Mouse (Mus musculus) hindbrain, embryonic 15.5 days (tissue): ENCODE data around the gene L3mbtl1. TPM values are rescaled to one million over a fixed set of nuclear protein-coding genes. Genes with fewer than 3 reads are reported as not detected.
A peak's percentile ranks its signal among the peaks of the same experiment; 100 is the strongest.

ENCODE experiments used
- ATAC-seq: fragments of 200-750 bp; cut with Nextera tagmentation; 2 replicates; pipeline ENCODE4 v1.8.0; 2017; ENCODE audit warnings: low read depth, moderate number of reproducible peaks, moderate TSS enrichment; ENCODE audit not compliant: low FRiP score
- H3K27ac ChIP-seq: fragments of 300-500 bp; sonication (generic); replicated peaks from 2 replicates; pipeline ENCODE4 v1.5.1; 2015; ENCODE audit warnings: mild to moderate bottlenecking, inconsistent platforms
- H3K27me3 ChIP-seq: fragments of 300-500 bp; sonication (generic); 2 replicates; pipeline ENCODE4 v1.6.1; 2015; ENCODE audit warnings: control low read depth, inconsistent platforms
- H3K36me3 ChIP-seq: fragments of 300-500 bp; sonication (generic); 2 replicates; pipeline ENCODE4 v1.6.1; 2015; ENCODE audit warnings: control low read depth, inconsistent platforms
- H3K4me1 ChIP-seq: fragments of 300-500 bp; sonication (generic); replicated peaks from 2 replicates; pipeline ENCODE4 v1.6.1; 2015; ENCODE audit warnings: control low read depth, inconsistent platforms
- H3K4me2 ChIP-seq: fragments of 300-500 bp; sonication (generic); 2 replicates; pipeline ENCODE4 v1.6.1; 2015; ENCODE audit warnings: moderate library complexity, mild to moderate bottlenecking, inconsistent platforms
- H3K4me3 ChIP-seq: fragments of 300-500 bp; sonication (generic); 2 replicates; pipeline ENCODE4 v1.5.1; 2015; ENCODE audit warnings: mild to moderate bottlenecking, inconsistent platforms
- H3K9ac ChIP-seq: fragments of 300-500 bp; sonication (generic); 2 replicates; pipeline ENCODE4 v1.6.1; 2015; ENCODE audit warnings: inconsistent platforms
- H3K9me3 ChIP-seq: fragments of 300-500 bp; sonication (generic); 2 replicates; pipeline ENCODE4 v1.6.1; 2016; ENCODE audit warnings: control low read depth, inconsistent platforms
- WGBS: fragments of 180-500 bp; shearing (Covaris S2); methylation state at CpG from one replicate; pipeline ENCODE4 v1.1.7; 2015; 5-methylcytosine and 5-hydroxymethylcytosine counted together
- polyA plus RNA-seq: library from polyadenylated mRNA; unstranded; fragments of >200 nt; fragmentation: Nextera tagmentation; extraction: Ambion mirVana; gene quantifications from 2 replicates; pipeline ENCODE4 v1.2.1, GENCODE M21; 2015

Gene L3mbtl1
- polyA plus RNA-seq, 1 experiment from 2014 or later, result 5.0 TPM

DNA sequence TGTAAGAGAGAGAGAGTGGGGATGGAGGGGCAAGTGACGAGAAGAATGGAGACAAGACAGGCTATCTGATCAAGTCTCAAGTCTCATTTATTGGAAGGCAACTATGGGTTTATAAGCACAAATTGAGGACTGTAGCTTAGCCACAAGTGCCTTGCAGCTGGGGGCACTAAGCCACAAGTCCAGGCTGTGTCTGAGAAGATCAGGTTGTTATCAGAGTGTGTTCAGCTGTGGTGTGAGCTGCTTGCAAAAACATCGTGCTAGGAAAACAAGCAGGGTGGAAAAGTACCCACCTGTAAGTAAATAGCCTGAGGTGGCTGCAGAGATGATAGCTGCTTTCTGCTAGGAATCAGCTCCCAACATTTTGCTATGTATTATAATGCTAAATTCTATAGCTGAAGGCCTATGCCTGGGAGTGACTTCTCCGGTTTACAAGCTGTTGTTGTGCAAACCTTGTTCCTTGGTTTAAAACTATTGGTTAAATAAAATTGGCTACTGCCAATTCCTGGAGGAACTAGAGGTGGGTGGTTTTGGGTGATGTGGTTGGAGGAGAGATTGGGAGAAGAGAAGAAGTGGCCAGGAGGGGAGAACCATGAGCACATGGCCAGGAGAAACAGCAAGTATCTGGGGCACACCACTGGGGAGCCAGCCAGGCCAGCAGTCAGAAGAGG is 15.2 kb upstream of the L3mbtl1 start:
- Histone ChIP-seq H3K9me3 (no peaks in the 10 kb centered on the region), H3K27me3 (no peaks in the 10 kb centered on the region), H3K9ac (no peak overlapping the region), H3K4me2 (no peak overlapping the region), H3K36me3 (no peaks in the 10 kb centered on the region), H3K4me3 (no peak overlapping the region), H3K4me1 (peaks cover 16% of the 10 kb centered on the region), H3K27ac (no peak overlapping the region)
- WGBS, result 70% methylated on average over 3 of the region's 3 CpGs
- ATAC-seq, result no peak

DNA sequence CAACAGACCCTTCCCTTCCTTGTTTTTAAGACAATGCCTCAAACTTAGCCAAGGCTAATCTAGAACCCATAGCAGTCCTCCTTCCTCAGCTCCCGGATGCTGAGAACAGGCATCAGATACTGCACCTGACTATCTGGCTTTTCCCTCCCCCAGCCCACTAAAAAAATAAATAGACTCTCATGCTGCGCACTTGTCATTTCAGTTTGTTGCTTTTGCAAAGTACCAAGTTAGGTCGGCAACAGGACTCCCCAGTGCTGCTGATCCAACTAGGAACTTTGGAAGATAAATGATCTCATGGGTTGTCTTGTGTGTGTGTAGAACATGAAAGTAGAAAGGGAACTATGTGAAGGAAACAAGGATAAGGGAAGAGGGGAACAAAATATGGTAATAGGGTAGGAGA is 13.6 kb upstream of the L3mbtl1 start:
- Histone ChIP-seq H3K4me3 (no peak overlapping the region), H3K9me3 (no peaks in the 10 kb centered on the region), H3K27me3 (no peaks in the 10 kb centered on the region), H3K4me2 (no peak overlapping the region), H3K36me3 (peaks cover 15% of the 10 kb centered on the region), H3K9ac (no peak overlapping the region), H3K27ac (no peak overlapping the region), H3K4me1 (peaks cover 23% of the 10 kb centered on the region)
- WGBS, result 84% methylated on average over 3 of the region's 3 CpGs
- ATAC-seq, result no peak

DNA sequence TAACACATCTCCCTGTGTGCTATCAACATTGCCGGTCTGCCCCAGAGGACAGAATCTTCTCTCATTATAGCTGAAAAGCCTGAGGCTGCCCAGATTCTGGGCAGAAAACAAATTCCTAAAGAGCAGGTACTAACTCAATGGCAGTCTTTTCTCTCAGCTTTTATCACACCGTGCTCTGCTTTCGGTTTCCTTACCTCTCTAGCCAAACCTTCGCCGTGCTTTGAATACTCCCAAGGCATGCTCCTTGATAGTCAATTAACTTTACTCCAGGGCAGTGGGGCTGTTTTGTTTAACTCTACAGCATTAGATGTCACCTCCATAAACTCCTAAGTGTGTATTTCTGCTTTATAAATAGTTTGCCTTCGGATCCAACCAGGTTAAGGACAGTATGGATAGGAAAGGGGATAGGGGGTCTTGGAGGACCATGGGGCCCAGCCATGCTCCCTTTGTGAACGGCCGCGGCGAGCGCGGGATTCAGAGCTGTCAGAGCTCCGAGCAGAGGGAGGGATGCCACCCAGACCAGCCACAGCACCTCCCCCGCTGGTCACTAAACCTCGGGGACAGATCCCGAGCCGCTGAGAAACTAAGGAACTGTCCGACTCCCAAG is 12.7 kb upstream of the L3mbtl1 start:
- Histone ChIP-seq H3K4me3 (peak overlapping the region; percentile 99), H3K27ac (peak overlapping the region; percentile 100), H3K36me3 (peaks cover 23% of the 10 kb centered on the region), H3K4me1 (peaks cover 23% of the 10 kb centered on the region), H3K9ac (peak overlapping the region; percentile 100), H3K4me2 (peak overlapping the region; percentile 83), H3K9me3 (no peaks in the 10 kb centered on the region), H3K27me3 (no peaks in the 10 kb centered on the region)
- WGBS, result under 1% methylated on average over 18 of the region's 18 CpGs
- ATAC-seq, result no peak

DNA sequence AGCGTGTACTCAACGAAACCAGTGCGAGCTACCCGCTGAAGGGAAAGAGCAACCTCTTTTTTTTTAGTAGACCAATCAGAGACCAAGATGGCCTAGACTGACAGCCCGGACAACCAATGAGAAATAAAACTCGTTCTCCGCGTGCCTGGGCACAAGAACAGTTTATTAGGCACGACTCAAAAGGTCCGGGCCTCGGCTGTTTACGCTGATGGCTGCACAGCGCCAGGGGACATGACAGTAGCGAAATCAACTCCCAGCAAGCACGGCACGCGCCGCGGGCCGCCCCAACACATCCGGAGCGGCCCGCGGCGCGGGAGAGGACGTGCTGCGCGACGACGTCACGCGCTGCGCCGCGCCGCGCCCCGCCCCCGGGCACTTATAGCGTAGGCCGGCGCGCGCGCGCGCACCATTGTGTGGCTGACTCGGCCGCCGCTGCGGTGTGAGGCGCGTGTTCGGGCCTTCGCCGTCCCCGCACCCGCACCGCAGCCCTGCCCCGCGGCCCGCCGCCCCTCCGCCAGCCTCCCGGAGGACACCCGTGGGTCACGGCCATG is 12.1 kb upstream of the L3mbtl1 start, which contains the start of gene Srsf6:
Gene Srsf6 (plus strand): TSS at position 406 of the 551 bp plus-strand sequence.
- peaks cover 28% of the 10 kb centered on the region for H3K36me3 ChIP-seq
- WGBS, result under 1% methylated on average over 68 of the region's 68 CpGs
- peak; percentile 93 for ATAC-seq

DNA sequence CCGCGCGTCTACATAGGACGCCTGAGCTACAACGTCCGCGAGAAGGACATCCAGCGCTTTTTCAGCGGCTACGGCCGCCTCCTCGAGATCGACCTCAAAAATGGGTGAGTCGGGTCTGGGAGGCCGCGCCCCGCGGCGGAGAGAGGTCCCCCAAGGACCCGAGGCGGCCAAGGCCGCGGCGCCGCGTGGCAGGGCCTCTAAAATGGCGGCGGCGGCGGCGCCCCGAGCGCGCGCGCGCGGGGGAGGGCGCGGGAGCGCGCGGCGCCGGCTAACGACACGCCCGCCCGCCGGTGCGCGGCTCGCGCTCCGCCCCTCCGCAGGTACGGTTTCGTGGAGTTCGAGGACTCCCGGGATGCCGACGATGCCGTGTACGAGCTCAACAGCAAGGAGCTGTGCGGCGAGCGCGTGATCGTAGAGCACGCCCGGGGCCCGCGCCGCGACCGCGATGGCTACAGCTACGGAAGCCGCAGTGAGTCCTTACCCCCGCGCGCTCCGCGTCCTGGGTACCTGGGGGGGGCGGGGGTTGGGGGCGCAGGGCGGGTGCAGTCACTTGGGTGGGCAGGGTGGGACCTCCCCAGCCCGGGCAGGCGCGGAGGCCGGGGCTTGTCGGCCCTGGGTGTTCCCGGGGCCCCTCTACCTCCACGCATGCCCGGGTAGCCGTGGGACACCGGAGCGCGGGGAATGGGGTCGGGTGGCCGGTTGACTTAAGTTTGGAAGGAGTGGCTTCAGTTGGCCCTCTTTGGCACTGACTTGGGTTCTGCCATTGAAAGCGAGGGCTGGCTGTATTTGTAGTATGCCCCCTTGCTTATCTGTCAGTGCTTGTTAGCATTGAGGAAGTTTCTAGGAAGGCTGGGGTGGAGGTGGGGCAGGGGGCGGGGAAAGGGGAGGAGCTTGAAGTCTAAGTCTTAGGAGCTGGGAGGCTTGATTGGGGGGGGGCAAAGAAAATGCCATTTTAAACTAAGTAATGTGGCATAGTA is 11.3 kb upstream of the L3mbtl1 start:
- no peaks in the 10 kb centered on the region for H3K9me3 ChIP-seq
- ATAC-seq, result peak; percentile 58
- H3K27me3 ChIP-seq, result no peaks in the 10 kb centered on the region
- peak overlapping the region; percentile 100 for H3K9ac ChIP-seq
- under 1% methylated on average over 83 of the region's 103 CpGs for WGBS
- H3K4me3 ChIP-seq, result peak overlapping the region; percentile 99
- H3K36me3 ChIP-seq, result peaks cover 35% of the 10 kb centered on the region
- peak overlapping the region; percentile 100 for H3K27ac ChIP-seq
- peaks cover 23% of the 10 kb centered on the region for H3K4me1 ChIP-seq
- peak overlapping the region; percentile 83 for H3K4me2 ChIP-seq

More for the DNA sequence above, 12.1 kb upstream of the L3mbtl1 start, which contains the start of gene Srsf6:
- H3K9ac ChIP-seq, result peak within 1 kb of the TSS; percentile 100
- peak within 1 kb of the TSS; percentile 83 for H3K4me2 ChIP-seq
- H3K4me1 ChIP-seq, result peaks cover 23% of the 10 kb centered on the region
- no peaks in the 10 kb centered on the region for H3K27me3 ChIP-seq
- H3K9me3 ChIP-seq, result no peaks in the 10 kb centered on the region
- H3K27ac ChIP-seq, result peak within 1 kb of the TSS; percentile 100
- peak within 1 kb of the TSS; percentile 99 for H3K4me3 ChIP-seq

DNA sequence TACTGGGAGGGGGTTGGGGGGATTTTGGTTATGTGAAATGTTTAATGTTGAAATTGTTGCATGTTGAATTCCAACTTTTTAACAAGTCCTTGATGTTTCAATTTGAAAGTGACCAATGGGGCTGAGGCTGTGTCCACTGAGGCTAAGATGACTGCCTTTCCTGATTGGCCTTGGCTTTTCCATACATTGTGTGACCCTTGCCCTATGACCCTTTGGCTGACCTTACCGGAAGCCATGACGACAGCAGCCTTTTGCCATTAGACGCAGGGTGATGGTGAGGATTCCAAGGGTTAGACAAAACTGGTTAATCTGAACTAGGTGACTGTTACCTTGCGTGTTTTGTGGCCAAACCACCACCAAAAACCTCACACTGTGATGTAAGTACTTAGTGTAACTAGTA is 10.6 kb upstream of the L3mbtl1 start:
- no peaks in the 10 kb centered on the region for H3K9me3 ChIP-seq
- H3K36me3 ChIP-seq, result peaks cover 42% of the 10 kb centered on the region
- peak overlapping the region; percentile 99 for H3K4me3 ChIP-seq
- H3K27me3 ChIP-seq, result no peaks in the 10 kb centered on the region
- no peak overlapping the region for H3K27ac ChIP-seq
- 40% methylated on average over 4 of the region's 4 CpGs for WGBS
- peak overlapping the region; percentile 83 for H3K4me2 ChIP-seq
- peak overlapping the region; percentile 100 for H3K9ac ChIP-seq
- no peak for ATAC-seq
- peaks cover 23% of the 10 kb centered on the region for H3K4me1 ChIP-seq

DNA sequence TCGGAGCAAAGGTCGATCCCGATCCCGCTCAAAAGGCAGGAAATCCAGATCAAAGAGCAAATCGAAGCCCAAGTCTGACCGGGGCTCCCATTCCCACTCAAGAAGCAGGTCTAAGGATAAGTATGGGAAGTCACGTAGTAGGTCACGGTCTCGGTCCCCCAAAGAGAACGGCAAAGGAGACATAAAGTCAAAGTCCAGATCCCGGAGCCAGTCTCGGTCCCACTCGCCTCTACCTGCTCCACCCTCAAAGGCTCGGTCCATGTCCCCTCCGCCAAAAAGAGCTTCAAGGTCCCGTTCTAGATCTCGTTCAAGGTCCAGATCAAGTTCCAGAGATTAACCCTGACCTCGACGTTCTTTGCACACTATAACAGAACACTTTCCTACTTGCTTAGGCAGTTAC is 8.9 kb upstream of the L3mbtl1 start:
- Histone ChIP-seq H3K36me3 (peaks cover 57% of the 10 kb centered on the region), H3K4me3 (no peak overlapping the region), H3K4me1 (peaks cover 23% of the 10 kb centered on the region), H3K27ac (no peak overlapping the region), H3K9ac (no peak overlapping the region), H3K9me3 (no peaks in the 10 kb centered on the region), H3K27me3 (no peaks in the 10 kb centered on the region), H3K4me2 (no peak overlapping the region)
- ATAC-seq, result no peak
- WGBS, result 95% methylated on average over 19 of the region's 19 CpGs

DNA sequence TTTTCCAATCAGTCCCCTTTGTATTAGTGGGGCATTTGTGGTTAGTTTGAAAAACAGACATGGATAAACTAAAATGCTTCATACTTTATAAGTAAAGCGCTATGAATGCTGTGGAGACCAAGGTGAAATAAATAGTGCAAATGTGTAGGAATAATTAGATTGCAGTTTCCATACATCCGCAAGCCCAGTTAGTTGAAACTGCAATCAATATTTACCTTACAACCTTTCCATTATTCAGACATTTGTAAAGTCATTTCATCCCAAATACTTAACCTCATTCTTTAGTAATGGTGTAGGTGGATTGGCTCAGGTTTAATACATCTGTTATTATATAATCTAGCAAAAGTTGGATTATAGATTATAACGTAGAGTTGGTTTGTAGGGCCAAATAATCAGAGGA is 7.6 kb upstream of the L3mbtl1 start:
- WGBS, result 98% methylated on average over 3 of the region's 3 CpGs
- ATAC-seq, result no peak
- Histone ChIP-seq H3K4me3 (no peak overlapping the region), H3K4me1 (peaks cover 14% of the 10 kb centered on the region), H3K4me2 (no peak overlapping the region), H3K27me3 (no peaks in the 10 kb centered on the region), H3K36me3 (peaks cover 70% of the 10 kb centered on the region), H3K9me3 (no peaks in the 10 kb centered on the region), H3K27ac (no peak overlapping the region), H3K9ac (no peak overlapping the region)

DNA sequence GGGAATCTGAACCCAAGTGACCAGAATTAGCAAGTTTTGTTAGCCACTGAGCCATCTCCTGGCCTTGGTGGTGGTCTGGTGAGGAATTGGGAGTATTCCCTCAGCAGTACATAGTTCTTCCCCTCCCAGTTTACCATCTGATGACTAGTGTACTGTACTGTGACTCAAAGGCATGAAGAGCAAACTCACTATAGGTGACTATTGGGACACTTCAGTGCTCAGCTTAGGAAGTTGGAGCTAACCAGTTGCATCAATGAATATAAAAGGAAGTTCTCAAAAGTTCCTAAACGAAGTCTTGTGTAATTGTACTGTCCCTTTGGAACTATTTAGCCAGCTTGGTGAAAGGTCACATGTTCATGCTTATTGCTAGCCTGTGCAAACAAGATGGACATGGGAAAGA is 3.7 kb upstream of the L3mbtl1 start:
- WGBS, result 76% methylated on average over 1 of the region's 1 CpGs
- H3K4me2 ChIP-seq, result no peak overlapping the region
- H3K9ac ChIP-seq, result no peak overlapping the region
- H3K4me3 ChIP-seq, result no peak overlapping the region
- H3K4me1 ChIP-seq, result peaks cover 17% of the 10 kb centered on the region
- H3K27ac ChIP-seq, result no peak overlapping the region
- 0 out of 2 replicates have a peak, but pooled peaks cover 4% of the 10 kb centered on the region for H3K27me3 ChIP-seq
- no peak for ATAC-seq
- H3K9me3 ChIP-seq, result no peaks in the 10 kb centered on the region
- peaks cover 57% of the 10 kb centered on the region for H3K36me3 ChIP-seq

DNA sequence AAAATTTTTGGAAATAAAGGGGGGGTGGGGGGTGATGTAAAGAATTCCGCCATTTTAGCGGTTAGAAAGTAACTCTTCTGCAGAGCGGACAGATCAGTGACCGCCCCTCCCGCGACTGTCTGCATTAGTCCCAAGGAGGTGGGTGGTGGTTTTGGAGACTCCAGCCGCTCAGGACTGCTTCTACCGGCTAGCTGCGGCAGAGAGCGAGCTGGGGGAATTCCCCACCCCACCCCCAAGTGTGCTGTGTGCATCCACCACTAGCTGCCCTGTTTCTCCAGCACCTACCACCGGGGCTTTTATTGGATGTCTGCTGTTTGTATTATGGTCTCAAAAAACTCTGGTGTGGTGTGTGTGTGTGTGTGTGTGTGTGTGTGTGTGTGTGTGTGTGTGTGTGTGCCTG is 659 bp downstream of the L3mbtl1 start:
- Histone ChIP-seq H3K9ac (0 out of 2 replicates have a peak overlapping the region, but pooled peaks have one; percentile 75), H3K9me3 (no peaks in the 10 kb centered on the region), H3K4me2 (peak overlapping the region; percentile 88), H3K4me3 (peak overlapping the region; percentile 72), H3K36me3 (peaks cover 19% of the 10 kb centered on the region), H3K27me3 (0 out of 2 replicates have a peak, but pooled peaks cover 4% of the 10 kb centered on the region), H3K27ac (no peak overlapping the region), H3K4me1 (peaks cover 17% of the 10 kb centered on the region)
- no peak for ATAC-seq
- 7% methylated on average over 11 of the region's 11 CpGs for WGBS

DNA sequence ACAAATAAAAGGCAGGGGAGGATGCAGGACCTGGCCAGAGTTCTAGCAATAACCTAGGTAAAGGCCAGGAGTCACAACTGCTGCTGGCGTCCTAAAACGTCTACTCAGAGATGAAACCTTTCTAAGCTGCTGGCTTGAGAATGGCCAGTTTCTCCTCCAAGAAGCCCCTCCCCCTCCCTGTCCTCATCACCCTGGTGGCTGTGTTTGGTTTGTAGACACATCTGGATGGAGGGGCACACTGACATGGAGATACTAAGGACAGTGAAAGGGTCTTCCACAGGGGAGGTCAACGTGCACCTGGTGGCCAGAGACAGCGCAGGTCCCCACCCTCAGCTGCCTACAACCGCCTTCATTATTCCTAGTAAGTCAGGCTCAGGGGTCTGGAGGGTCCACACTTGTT is 3.7 kb downstream of the L3mbtl1 start:
- Histone ChIP-seq H3K4me2 (no peak overlapping the region), H3K4me1 (peaks cover 17% of the 10 kb centered on the region), H3K27me3 (0 out of 2 replicates have a peak, but pooled peaks cover 4% of the 10 kb centered on the region), H3K36me3 (no peaks in the 10 kb centered on the region), H3K9ac (no peak overlapping the region), H3K4me3 (no peak overlapping the region), H3K27ac (no peak overlapping the region), H3K9me3 (no peaks in the 10 kb centered on the region)
- 85% methylated on average over 5 of the region's 5 CpGs for WGBS
- ATAC-seq, result no peak
